Mouse (Mus musculus): ENCODE results near the gene Nek8.

- TF ChIP-seq CTCF (IDR thresholded peaks at IDR 0.05; ENCODE audit: low read depth) (peak; percentile 33), EP300 (IDR thresholded peaks at IDR 0.05; ENCODE audit: low read depth) (no peak)
Observed at GRCm38 (mm10) chr11:78146168-78146567, 30.3 kb downstream of the Nek8 start.

All from liver, postnatal 0 days (tissue).